Mouse (Mus musculus): Measurements from ENCODE around the gene Cdk4. TPM values are rescaled to one million over a fixed set of nuclear protein-coding genes. Genes with fewer than 3 reads are reported as not detected.

Gene Cdk4
- polyA plus RNA-seq, 1 experiment from 2014 or later, result 1,113 TPM

DNA sequence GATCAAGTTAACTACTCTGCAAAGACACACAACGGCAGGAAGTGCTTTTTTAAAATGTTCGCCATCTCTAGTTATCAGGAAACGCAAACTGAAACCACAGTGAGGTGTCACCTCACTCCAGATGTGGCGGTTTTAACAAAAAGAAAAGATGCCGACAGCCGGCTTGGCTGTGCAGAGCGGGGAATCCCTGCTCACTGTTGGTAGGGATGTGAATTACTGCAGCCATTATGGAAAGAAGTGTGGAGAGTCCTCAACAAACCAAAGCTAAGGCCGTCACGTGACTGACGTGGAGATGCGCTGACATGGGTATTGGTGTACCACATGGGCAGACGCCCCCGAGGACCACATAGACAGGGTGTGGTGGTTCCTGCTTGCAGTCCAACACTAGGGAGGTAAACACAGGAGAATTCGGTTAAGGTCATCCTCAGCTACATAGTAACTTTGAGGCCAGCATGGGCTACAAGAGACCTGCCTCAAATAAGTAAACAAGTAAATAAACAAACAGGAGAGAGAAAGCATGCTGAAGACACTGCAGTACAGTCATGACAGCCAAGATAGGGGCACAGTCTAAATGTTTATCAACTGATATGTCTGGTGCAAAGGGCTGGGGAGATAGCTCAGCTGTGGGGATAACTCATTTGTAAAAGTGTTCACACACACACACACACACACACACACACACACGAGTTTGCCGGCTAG is 44.4 kb downstream of the Cdk4 start:
- ATAC-seq (replicated peaks; ENCODE audit: low FRiP score, low read depth) (no peak), DNase-seq (ENCODE audit: low spot score) (no peak)
- Histone ChIP-seq H3K4me2 (ENCODE audit: low read length) (no peak overlapping the region), H3K27ac (no peak overlapping the region), H3K27me3 (ENCODE audit: insufficient read depth, low read length) (no peaks in the 10 kb centered on the region), H3K9me3 (replicated peaks; ENCODE audit: low read length) (no peaks in the 10 kb centered on the region), H3K4me3 (replicated peaks; ENCODE audit: low read depth, low read length) (no peak overlapping the region), H3K36me3 (ENCODE audit: insufficient read depth, low read length) (0 out of 2 replicates have a peak, but pooled peaks cover 3% of the 10 kb centered on the region), H3K4me1 (replicated peaks; ENCODE audit: insufficient read depth, low read length) (no peaks in the 10 kb centered on the region), H3K9ac (ENCODE audit: low read depth, low read length) (no peak overlapping the region)
- 85% methylated on average over 16 of the region's 16 CpGs for WGBS
- no peak for TF ChIP-seq CTCF (IDR thresholded peaks at IDR 0.05; ENCODE audit: low read depth)

DNA sequence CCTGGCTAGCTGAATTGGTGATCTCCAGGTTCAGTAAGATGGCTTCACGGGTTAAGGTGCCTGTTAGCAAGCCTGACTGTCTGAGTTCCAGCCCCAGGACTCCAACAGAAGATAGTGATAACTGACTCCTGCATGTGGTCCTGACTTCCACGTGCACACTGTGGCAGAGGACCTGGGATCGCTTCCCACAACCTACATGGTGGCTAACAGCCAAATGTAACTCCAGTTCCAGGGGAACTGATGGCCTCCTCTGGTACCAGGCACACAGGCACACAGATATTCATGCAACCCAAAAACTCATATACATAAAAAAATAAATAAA is 44.9 kb downstream of the Cdk4 start:
- Histone ChIP-seq H3K36me3 (ENCODE audit: insufficient read depth, low read length) (0 out of 2 replicates have a peak, but pooled peaks cover 3% of the 10 kb centered on the region), H3K4me2 (ENCODE audit: low read length) (no peak overlapping the region)

GRCm38 (mm10) chr10:127111001-127111887 is 47.9 kb downstream of the Cdk4 start:
- Histone ChIP-seq H3K4me1 (replicated peaks; ENCODE audit: insufficient read depth, low read length) (no peaks in the 10 kb centered on the region), H3K9ac (ENCODE audit: low read depth, low read length) (no peak overlapping the region), H3K9me3 (replicated peaks; ENCODE audit: low read length) (no peaks in the 10 kb centered on the region), H3K4me3 (replicated peaks; ENCODE audit: low read depth, low read length) (no peak overlapping the region), H3K27me3 (ENCODE audit: insufficient read depth, low read length) (no peaks in the 10 kb centered on the region), H3K36me3 (ENCODE audit: insufficient read depth, low read length) (0 out of 2 replicates have a peak, but pooled peaks cover 8% of the 10 kb centered on the region), H3K27ac (no peak overlapping the region), H3K4me2 (ENCODE audit: low read length) (no peak overlapping the region)
- DNase-seq (ENCODE audit: low spot score) (no peak), ATAC-seq (replicated peaks; ENCODE audit: low FRiP score, low read depth) (no peak)
- TF ChIP-seq CTCF (IDR thresholded peaks at IDR 0.05; ENCODE audit: low read depth), result peak; percentile 43
- WGBS, result 90% methylated on average over 15 of the region's 15 CpGs

More for the DNA sequence above, 44.9 kb downstream of the Cdk4 start:
- Histone ChIP-seq H3K27me3 (ENCODE audit: insufficient read depth, low read length) (no peaks in the 10 kb centered on the region), H3K27ac (no peak overlapping the region), H3K9ac (ENCODE audit: low read depth, low read length) (no peak overlapping the region), H3K4me3 (replicated peaks; ENCODE audit: low read depth, low read length) (no peak overlapping the region), H3K4me1 (replicated peaks; ENCODE audit: insufficient read depth, low read length) (no peaks in the 10 kb centered on the region), H3K9me3 (replicated peaks; ENCODE audit: low read length) (no peaks in the 10 kb centered on the region)
- TF ChIP-seq CTCF (IDR thresholded peaks at IDR 0.05; ENCODE audit: low read depth), result no peak
- ATAC-seq (replicated peaks; ENCODE audit: low FRiP score, low read depth), result no peak
- DNase-seq (ENCODE audit: low spot score), result no peak
- 80% methylated on average over 3 of the region's 3 CpGs for WGBS

- Histone ChIP-seq H3K36me3 (ENCODE audit: insufficient read depth, low read length) (peaks cover 26% of the 10 kb centered on the region; the same call in 1 of the 2 replicates), H3K27me3 (ENCODE audit: insufficient read depth, low read length) (no peaks in the 10 kb centered on the region), H3K27ac (no peak overlapping the region), H3K4me2 (ENCODE audit: low read length) (no peak overlapping the region), H3K9me3 (replicated peaks; ENCODE audit: low read length) (no peaks in the 10 kb centered on the region), H3K9ac (ENCODE audit: low read depth, low read length) (no peak overlapping the region), H3K4me1 (replicated peaks; ENCODE audit: insufficient read depth, low read length) (no peaks in the 10 kb centered on the region), H3K4me3 (replicated peaks; ENCODE audit: low read depth, low read length) (no peak overlapping the region)
- no peak for ATAC-seq (replicated peaks; ENCODE audit: low FRiP score, low read depth)
- WGBS, result 83% methylated on average over 11 of the region's 11 CpGs
- DNase-seq (ENCODE audit: low spot score), result no peak
- no peak for TF ChIP-seq CTCF (IDR thresholded peaks at IDR 0.05; ENCODE audit: low read depth)
These were observed 51.1 kb downstream of the Cdk4 start for GRCm38 (mm10) chr10:127114408-127114807.

DNA sequence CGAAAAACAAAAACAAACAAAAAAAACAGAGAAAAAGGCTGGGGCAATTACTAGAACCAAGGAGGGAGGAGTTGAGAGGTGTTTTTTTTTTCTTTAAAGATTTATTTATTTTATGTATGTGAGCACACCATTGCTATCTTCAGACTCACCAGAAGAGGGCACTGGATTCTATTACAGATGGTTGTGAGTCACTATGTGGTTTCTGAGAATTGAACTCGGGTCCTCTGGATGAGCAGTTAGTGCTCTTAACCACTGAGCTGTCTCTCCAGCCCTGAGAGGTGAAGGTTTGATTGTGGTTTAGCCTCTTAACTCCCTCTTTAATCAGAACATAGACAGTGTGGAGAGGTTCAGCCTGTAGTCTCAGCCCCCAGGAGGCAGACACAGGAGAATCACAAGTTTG is 51.7 kb downstream of the Cdk4 start:
- no peaks in the 10 kb centered on the region for H3K27me3 ChIP-seq (ENCODE audit: insufficient read depth, low read length)
- no peak overlapping the region for H3K27ac ChIP-seq
- no peak overlapping the region for H3K4me3 ChIP-seq (replicated peaks; ENCODE audit: low read depth, low read length)
- no peaks in the 10 kb centered on the region; the same call in 1 of the 2 replicates for H3K4me1 ChIP-seq (replicated peaks; ENCODE audit: insufficient read depth, low read length)
- no peaks in the 10 kb centered on the region for H3K9me3 ChIP-seq (replicated peaks; ENCODE audit: low read length)
- H3K9ac ChIP-seq (ENCODE audit: low read depth, low read length), result no peak overlapping the region
- WGBS, result 79% methylated on average over 2 of the region's 2 CpGs
- TF ChIP-seq CTCF (IDR thresholded peaks at IDR 0.05; ENCODE audit: low read depth), result peak; percentile 46; the same call in 1 of the 2 replicates
- no peak for DNase-seq (ENCODE audit: low spot score)
- no peak for ATAC-seq (replicated peaks; ENCODE audit: low FRiP score, low read depth)
- H3K36me3 ChIP-seq (ENCODE audit: insufficient read depth, low read length), result peaks cover 26% of the 10 kb centered on the region; the same call in 1 of the 2 replicates
- no peak overlapping the region for H3K4me2 ChIP-seq (ENCODE audit: low read length)

Other genes starting within 250 kb of the Cdk4 start
- gene Atp23, start 162.2 kb upstream of the Cdk4 start, polyA plus RNA-seq (2015; fragmentation: Nextera tagmentation; extraction: Ambion mirVana), result 20.5 and 22.6 TPM in 2 replicates
- gene Ctdsp2, start 84.8 kb upstream of the Cdk4 start, polyA plus RNA-seq (2015; fragmentation: Nextera tagmentation; extraction: Ambion mirVana), result 62.4 and 68.5 TPM in 2 replicates
- 0.07 and 0.10 TPM in 2 replicates for gene Avil, start 62.8 kb upstream of the Cdk4 start, polyA plus RNA-seq (2015; fragmentation: Nextera tagmentation; extraction: Ambion mirVana)
- 97.3 and 109 TPM in 2 replicates for gene Tsfm, start 32.7 kb upstream of the Cdk4 start, polyA plus RNA-seq (2015; fragmentation: Nextera tagmentation; extraction: Ambion mirVana)
- gene Mettl1, start 22.1 kb upstream of the Cdk4 start, polyA plus RNA-seq (2015; fragmentation: Nextera tagmentation; extraction: Ambion mirVana), result 37.4 and 40.2 TPM in 2 replicates
- 0.89 and 1.3 TPM in 2 replicates for gene Eef1akmt3, start 22.0 kb upstream of the Cdk4 start, polyA plus RNA-seq (2015; fragmentation: Nextera tagmentation; extraction: Ambion mirVana)
- 38.9 and 58.0 TPM in 2 replicates for gene Cyp27b1, start 15.3 kb upstream of the Cdk4 start, polyA plus RNA-seq (2015; fragmentation: Nextera tagmentation; extraction: Ambion mirVana)
- 1.6 and 1.9 TPM in 2 replicates for gene March9, start 3.4 kb upstream of the Cdk4 start, polyA plus RNA-seq (2015; fragmentation: Nextera tagmentation; extraction: Ambion mirVana)
- gene Tspan31, start 6.7 kb downstream of the Cdk4 start, polyA plus RNA-seq (2015; fragmentation: Nextera tagmentation; extraction: Ambion mirVana), result 157 and 171 TPM in 2 replicates
- gene Agap2, start 11.8 kb downstream of the Cdk4 start, polyA plus RNA-seq (2015; fragmentation: Nextera tagmentation; extraction: Ambion mirVana), result 0.04 and 0.09 TPM in 2 replicates
- 107 and 114 TPM in 2 replicates for gene Os9, start 57.6 kb downstream of the Cdk4 start, polyA plus RNA-seq (2015; fragmentation: Nextera tagmentation; extraction: Ambion mirVana)
- 15.0 and 16.4 TPM in 2 replicates for gene B4galnt1, start 101.7 kb downstream of the Cdk4 start, polyA plus RNA-seq (2015; fragmentation: Nextera tagmentation; extraction: Ambion mirVana)
- 2.8 and 3.1 TPM in 2 replicates for gene Slc26a10, start 117.1 kb downstream of the Cdk4 start, polyA plus RNA-seq (2015; fragmentation: Nextera tagmentation; extraction: Ambion mirVana)
- gene Arhgef25, start 126.5 kb downstream of the Cdk4 start, polyA plus RNA-seq (2015; fragmentation: Nextera tagmentation; extraction: Ambion mirVana), result 27.9 and 29.0 TPM in 2 replicates
- gene Dtx3, start 132.2 kb downstream of the Cdk4 start, polyA plus RNA-seq (2015; fragmentation: Nextera tagmentation; extraction: Ambion mirVana), result 83.3 and 85.1 TPM in 2 replicates
- gene Pip4k2c, start 148.1 kb downstream of the Cdk4 start, polyA plus RNA-seq (2015; fragmentation: Nextera tagmentation; extraction: Ambion mirVana), result 45.0 and 50.1 TPM in 2 replicates
- 0.28 and 0.47 TPM in 2 replicates for gene Kif5a, start 199.8 kb downstream of the Cdk4 start, polyA plus RNA-seq (2015; fragmentation: Nextera tagmentation; extraction: Ambion mirVana)
- gene Dctn2, start 202.8 kb downstream of the Cdk4 start, polyA plus RNA-seq (2015; fragmentation: Nextera tagmentation; extraction: Ambion mirVana), result 177 and 190 TPM in 2 replicates
- 10.5 and 10.7 TPM in 2 replicates for gene Mbd6, start 225.5 kb downstream of the Cdk4 start, polyA plus RNA-seq (2015; fragmentation: Nextera tagmentation; extraction: Ambion mirVana)
- 99.1 and 103 TPM in 2 replicates for gene Mars, start 248.3 kb downstream of the Cdk4 start, polyA plus RNA-seq (2015; fragmentation: Nextera tagmentation; extraction: Ambion mirVana)

Data from kidney, postnatal 0 days (tissue).